ENCODE assay signal across 7 mouse cellular contexts in genomic region chr17:56133457-56134363, GRCm38 (mm10). TPM values are rescaled to one million over a fixed set of nuclear protein-coding genes. Genes with fewer than 3 reads are reported as not detected.
A peak's percentile ranks its signal among the peaks of the same experiment; 100 is the strongest.
DNase-seq lines count a peak whose midpoint lies in the region; ATAC-seq and TF ChIP-seq lines count a peak whose summit lies in the region.

No protein-coding gene starts in this region.

- no peaks in the 10 kb centered on the region for H3K9me3 ChIP-seq in E14TG2a.4 (ENCODE audit: low read length)
- no peaks in the 10 kb centered on the region for H3K9me3 ChIP-seq in intestine, embryonic 15.5 days
- H3K9me3 ChIP-seq in liver, embryonic 16.5 days (replicated peaks; ENCODE audit: control insufficient read depth, low read length), result no peaks in the 10 kb centered on the region
- H3K9me3 ChIP-seq in neural tube, embryonic 12.5 days, result no peaks in the 10 kb centered on the region

- peak overlapping the region; percentile 44 for H3K9ac ChIP-seq in intestine, embryonic 15.5 days
- peak overlapping the region; percentile 36; the same call in 1 of the 2 replicates for H3K9ac ChIP-seq in liver, embryonic 16.5 days (ENCODE audit: low read depth, low read length)
- H3K9ac ChIP-seq in neural tube, embryonic 12.5 days, result no peak overlapping the region

- peak; percentile 73 for ATAC-seq in granulocyte monocyte progenitor cell, adult 5-6 weeks (replicated peaks; ENCODE audit: poor library complexity, severe bottlenecking)
- ATAC-seq in intestine, embryonic 15.5 days, result peak; percentile 91
- ATAC-seq in liver, embryonic 16.5 days (ENCODE audit: low read depth), result peak; percentile 87
- 0 out of 2 replicates have a peak, but pooled peaks have one; percentile 19 for ATAC-seq in neural tube, embryonic 12.5 days (ENCODE audit: low FRiP score, low read depth)

- H3K4me3 ChIP-seq in E14TG2a.4 (replicated peaks; ENCODE audit: low read length), result peak overlapping the region; percentile 68
- peak overlapping the region; percentile 35 for H3K4me3 ChIP-seq in intestine, embryonic 15.5 days (replicated peaks)
- H3K4me3 ChIP-seq in liver, embryonic 16.5 days (ENCODE audit: low read depth, low read length), result peak overlapping the region; percentile 57
- H3K4me3 ChIP-seq in neural tube, embryonic 12.5 days, result peak overlapping the region; percentile 16; the same call in 1 of the 2 replicates

- no peaks in the 10 kb centered on the region for H3K36me3 ChIP-seq in E14TG2a.4 (ENCODE audit: insufficient read depth, low read length)
- H3K36me3 ChIP-seq in intestine, embryonic 15.5 days, result no peaks in the 10 kb centered on the region
- peaks cover 8% of the 10 kb centered on the region for H3K36me3 ChIP-seq in liver, embryonic 16.5 days (ENCODE audit: control insufficient read depth, insufficient read depth)
- peaks cover 18% of the 10 kb centered on the region for H3K36me3 ChIP-seq in neural tube, embryonic 12.5 days

- DNase-seq in adrenal gland, postnatal 25 days, result peak; percentile 52
- no peak for DNase-seq in layer of hippocampus, postnatal 25 days (ENCODE audit: extremely low spot score in 1 of 2, low spot score in 1 of 2)

- WGBS in intestine, embryonic 15.5 days, result 15% methylated on average over 21 of the region's 21 CpGs
- WGBS in liver, embryonic 16.5 days (ENCODE audit: insufficient replicate concordance), result 3% methylated on average over 16 of the region's 21 CpGs
- WGBS in neural tube, embryonic 12.5 days, result 20% methylated on average over 19 of the region's 21 CpGs

- H3K27me3 ChIP-seq in E14TG2a.4 (ENCODE audit: insufficient read depth, low read length), result peaks cover 28% of the 10 kb centered on the region
- H3K27me3 ChIP-seq in intestine, embryonic 15.5 days (replicated peaks), result peaks cover 8% of the 10 kb centered on the region
- H3K27me3 ChIP-seq in liver, embryonic 16.5 days (ENCODE audit: control insufficient read depth, insufficient read depth, low read depth, low read length), result no peaks in the 10 kb centered on the region; the same call in 1 of the 2 replicates
- peaks cover 13% of the 10 kb centered on the region for H3K27me3 ChIP-seq in neural tube, embryonic 12.5 days (replicated peaks)

- H3K27ac ChIP-seq in intestine, embryonic 15.5 days, result peak overlapping the region; percentile 85
- peak overlapping the region; percentile 88 for H3K27ac ChIP-seq in liver, embryonic 16.5 days (ENCODE audit: low read length)
- no peak overlapping the region for H3K27ac ChIP-seq in neural tube, embryonic 12.5 days

- peaks cover 71% of the 10 kb centered on the region for H3K4me1 ChIP-seq in E14TG2a.4 (replicated peaks; ENCODE audit: low read depth, low read length)
- H3K4me1 ChIP-seq in intestine, embryonic 15.5 days (replicated peaks), result peaks cover 24% of the 10 kb centered on the region
- H3K4me1 ChIP-seq in liver, embryonic 16.5 days (ENCODE audit: control insufficient read depth, low read depth, low read length), result peaks cover 21% of the 10 kb centered on the region
- H3K4me1 ChIP-seq in neural tube, embryonic 12.5 days, result peaks cover 32% of the 10 kb centered on the region

- TF ChIP-seq CTCF in E14TG2a.4 (conservative IDR thresholded peaks at IDR 0.05; ENCODE audit: low read length), result 0 out of 2 replicates have a peak, but pooled peaks have one; percentile 2

- peak overlapping the region; percentile 87 for H3K4me2 ChIP-seq in intestine, embryonic 15.5 days (replicated peaks)
- peak overlapping the region; percentile 76 for H3K4me2 ChIP-seq in liver, embryonic 16.5 days (ENCODE audit: low read depth, low read length)
- peak overlapping the region; percentile 54 for H3K4me2 ChIP-seq in neural tube, embryonic 12.5 days (replicated peaks)

RNA-seq across cellular contexts. Expression of gene Sema6b, which starts 6.4 kb away (rescaled TPM):
- 6.9 and 10.4 TPM in 2 replicates for total RNA-seq in adrenal gland, postnatal 25 days (2021)
- total RNA-seq in granulocyte monocyte progenitor cell, adult 5-6 weeks (2014; fragmentation: Nextera tagmentation), result 4.3 and 5.1 TPM in 2 replicates
- 6.0 and 7.7 TPM in 2 replicates for total RNA-seq in granulocyte monocyte progenitor cell, adult 5-6 weeks (2017)
- 1.4 TPM in 2 replicates for polyA plus RNA-seq in intestine, embryonic 15.5 days (2015; fragmentation: Nextera tagmentation; extraction: Ambion mirVana)
- polyA plus RNA-seq in liver, embryonic 16.5 days (2015; fragmentation: Nextera tagmentation; extraction: Ambion mirVana), result 0.81 and 1.3 TPM in 2 replicates
- polyA plus RNA-seq in neural tube, embryonic 12.5 days (2016; fragmentation: Nextera tagmentation; extraction: Ambion mirVana), result 12.5 and 13.0 TPM in 2 replicates
- total RNA-seq in layer of hippocampus, postnatal 25 days (2021), result 100 to 1,000 TPM; 141 to 143 TPM

RNA-seq across cellular contexts. Expression of gene Lrg1, which starts 11.9 kb away (rescaled TPM):
- total RNA-seq in adrenal gland, postnatal 25 days (2021), result 15.1 TPM in 2 replicates
- 0.45 and 0.96 TPM in 2 replicates for total RNA-seq in granulocyte monocyte progenitor cell, adult 5-6 weeks (2014; fragmentation: Nextera tagmentation)
- total RNA-seq in granulocyte monocyte progenitor cell, adult 5-6 weeks (2017), result 0.69 and 2.6 TPM in 2 replicates
- 0.15 and 0.33 TPM in 2 replicates for polyA plus RNA-seq in intestine, embryonic 15.5 days (2015; fragmentation: Nextera tagmentation; extraction: Ambion mirVana)
- 4.3 and 6.2 TPM in 2 replicates for polyA plus RNA-seq in liver, embryonic 16.5 days (2015; fragmentation: Nextera tagmentation; extraction: Ambion mirVana)
- 0.14 TPM in 1 of 2 replicates, not detected in the other for polyA plus RNA-seq in neural tube, embryonic 12.5 days (2016; fragmentation: Nextera tagmentation; extraction: Ambion mirVana)
- total RNA-seq in layer of hippocampus, postnatal 25 days (2021), result 1 to 10 TPM; 1.1 to 1.4 TPM

RNA-seq across cellular contexts. Expression of gene Plin5, which starts 16.3 kb away (rescaled TPM):
- total RNA-seq in adrenal gland, postnatal 25 days (2021), result 55.3 and 57.4 TPM in 2 replicates
- total RNA-seq in granulocyte monocyte progenitor cell, adult 5-6 weeks (2014; fragmentation: Nextera tagmentation), result not detected in 2 replicates
- 0.09 TPM in 1 of 2 replicates, not detected in the other for total RNA-seq in granulocyte monocyte progenitor cell, adult 5-6 weeks (2017)
- polyA plus RNA-seq in intestine, embryonic 15.5 days (2015; fragmentation: Nextera tagmentation; extraction: Ambion mirVana), result 0.52 and 0.85 TPM in 2 replicates
- 5.2 and 9.7 TPM in 2 replicates for polyA plus RNA-seq in liver, embryonic 16.5 days (2015; fragmentation: Nextera tagmentation; extraction: Ambion mirVana)
- 0.30 and 0.38 TPM in 2 replicates for polyA plus RNA-seq in neural tube, embryonic 12.5 days (2016; fragmentation: Nextera tagmentation; extraction: Ambion mirVana)
- under 1 TPM; 0.30 to 0.85 TPM for total RNA-seq in layer of hippocampus, postnatal 25 days (2021)

RNA-seq across cellular contexts. Expression of gene Plin4, which starts 24.1 kb away (rescaled TPM):
- 71.4 and 76.3 TPM in 2 replicates for total RNA-seq in adrenal gland, postnatal 25 days (2021)
- total RNA-seq in granulocyte monocyte progenitor cell, adult 5-6 weeks (2014; fragmentation: Nextera tagmentation), result not detected in 2 replicates
- not detected in 2 replicates for total RNA-seq in granulocyte monocyte progenitor cell, adult 5-6 weeks (2017)
- polyA plus RNA-seq in intestine, embryonic 15.5 days (2015; fragmentation: Nextera tagmentation; extraction: Ambion mirVana), result 0.03 and 0.14 TPM in 2 replicates
- polyA plus RNA-seq in liver, embryonic 16.5 days (2015; fragmentation: Nextera tagmentation; extraction: Ambion mirVana), result 0.05 and 0.13 TPM in 2 replicates
- 0.05 and 0.10 TPM in 2 replicates for polyA plus RNA-seq in neural tube, embryonic 12.5 days (2016; fragmentation: Nextera tagmentation; extraction: Ambion mirVana)
- total RNA-seq in layer of hippocampus, postnatal 25 days (2021), result 1 to 10 TPM in 1 of 2 experiments, under 1 TPM in 1; 0.68 to 2.4 TPM

RNA-seq across cellular contexts. Expression of gene Tnfaip8l1, which starts 28.6 kb away (rescaled TPM):
- total RNA-seq in adrenal gland, postnatal 25 days (2021), result 6.2 and 7.7 TPM in 2 replicates
- total RNA-seq in granulocyte monocyte progenitor cell, adult 5-6 weeks (2014; fragmentation: Nextera tagmentation), result 1.0 and 1.1 TPM in 2 replicates
- 2.0 and 2.7 TPM in 2 replicates for total RNA-seq in granulocyte monocyte progenitor cell, adult 5-6 weeks (2017)
- polyA plus RNA-seq in intestine, embryonic 15.5 days (2015; fragmentation: Nextera tagmentation; extraction: Ambion mirVana), result 11.9 and 12.8 TPM in 2 replicates
- 3.4 and 4.1 TPM in 2 replicates for polyA plus RNA-seq in liver, embryonic 16.5 days (2015; fragmentation: Nextera tagmentation; extraction: Ambion mirVana)
- 8.9 and 9.8 TPM in 2 replicates for polyA plus RNA-seq in neural tube, embryonic 12.5 days (2016; fragmentation: Nextera tagmentation; extraction: Ambion mirVana)
- 1 to 10 TPM; 5.4 to 6.6 TPM for total RNA-seq in layer of hippocampus, postnatal 25 days (2021)

Comparison
In these comparisons a context has a peak if more than half of its experiments do, and no peak if none do; other contexts are left out.
1. H3K4me3 ChIP-seq: peak in every context shown above with its lines; median percentile 68 in E14TG2a.4; 57 in liver, embryonic 16.5 days; 35 in intestine, embryonic 15.5 days; 16 in neural tube, embryonic 12.5 days.
2. ATAC-seq: peak in every context shown above with its lines; median percentile 91 in intestine, embryonic 15.5 days; 87 in liver, embryonic 16.5 days; 73 in granulocyte monocyte progenitor cell, adult 5-6 weeks; 19 in neural tube, embryonic 12.5 days.
3. RNA of gene Sema6b, which starts 6.4 kb away (total RNA-seq): 141 to 143 TPM in layer of hippocampus, postnatal 25 days; 6.9 to 10.4 TPM in adrenal gland, postnatal 25 days and 4.3 to 7.7 TPM in granulocyte monocyte progenitor cell, adult 5-6 weeks; every median in the first group is over 10 times any median in the second.
4. RNA of gene Plin5, which starts 16.3 kb away (total RNA-seq): 55.3 to 57.4 TPM in adrenal gland, postnatal 25 days; 0.30 to 0.85 TPM in layer of hippocampus, postnatal 25 days and 0.09 TPM in granulocyte monocyte progenitor cell, adult 5-6 weeks; every median in the first group is over 10 times any median in the second.
5. Peak in every context shown above with its lines, with median percentiles within 50 percentile points of each other: H3K4me2 ChIP-seq.